Mouse (Mus musculus): ENCODE data around the gene Tmem259.

The Tmem259 gene

GRCm38 (mm10) chr10:79987771-79988505 lies 3.8 kb upstream of the Tmem259 start:
- peak; percentile 44 for DNase-seq (ENCODE audit: low read depth)

GRCm38 (mm10) chr10:79986963-79987362 lies 2.8 kb upstream of the Tmem259 start:
- peak; percentile 96 for DNase-seq (ENCODE audit: low read depth)

- DNase-seq (ENCODE audit: low read depth) = no peak
These were observed 2.2 kb upstream of the Tmem259 start for GRCm38 (mm10) chr10:79986232-79986878.

- peak; percentile 84 for DNase-seq (ENCODE audit: low read depth)
These were observed 1.5 kb upstream of the Tmem259 start for GRCm38 (mm10) chr10:79985334-79986231.

GRCm38 (mm10) chr10:79984871-79985270 lies 741 bp upstream of the Tmem259 start:
- DNase-seq (ENCODE audit: low read depth) = peak; percentile 99

GRCm38 (mm10) chr10:79983670-79984069 lies 460 bp downstream of the Tmem259 start:
- DNase-seq (ENCODE audit: low read depth) = peak; percentile 87

GRCm38 (mm10) chr10:79983205-79983604 lies 925 bp downstream of the Tmem259 start:
- DNase-seq (ENCODE audit: low read depth) = no peak

GRCm38 (mm10) chr10:79979401-79980155 lies 4.6 kb downstream of the Tmem259 start:
- DNase-seq (ENCODE audit: low read depth) = no peak

- DNase-seq (ENCODE audit: low read depth) = no peak
These were observed 6.1 kb downstream of the Tmem259 start for GRCm38 (mm10) chr10:79978061-79978460.

GRCm38 (mm10) chr10:79977324-79977723 lies 6.8 kb downstream of the Tmem259 start:
- DNase-seq (ENCODE audit: low read depth) = no peak

- no peak for DNase-seq (ENCODE audit: low read depth)
These were observed 7.4 kb downstream of the Tmem259 start for GRCm38 (mm10) chr10:79976722-79977107.

- DNase-seq (ENCODE audit: low read depth) = no peak
These were observed 7.9 kb downstream of the Tmem259 start for GRCm38 (mm10) chr10:79976071-79976721.

- no peak for DNase-seq (ENCODE audit: low read depth)
These were observed 9.5 kb downstream of the Tmem259 start for GRCm38 (mm10) chr10:79974668-79975067.

- DNase-seq (ENCODE audit: low read depth) = no peak
These were observed 10.0 kb downstream of the Tmem259 start for GRCm38 (mm10) chr10:79974087-79974486.

GRCm38 (mm10) chr10:79972831-79973230 lies 11.3 kb downstream of the Tmem259 start:
- no peak for DNase-seq (ENCODE audit: low read depth)

GRCm38 (mm10) chr10:79971183-79971497 lies 13.0 kb downstream of the Tmem259 start:
- no peak for DNase-seq (ENCODE audit: low read depth)

- no peak for DNase-seq (ENCODE audit: low read depth)
These were observed 13.5 kb downstream of the Tmem259 start, which contains the start of gene Grin3b for GRCm38 (mm10) chr10:79970415-79971182. Grin3b (plus strand) TSS chr10:79970715.

- DNase-seq (ENCODE audit: low read depth) = no peak
These were observed 15.0 kb downstream of the Tmem259 start for GRCm38 (mm10) chr10:79969124-79969568.

GRCm38 (mm10) chr10:79968181-79968580 lies 15.9 kb downstream of the Tmem259 start:
- no peak for DNase-seq (ENCODE audit: low read depth)

- no peak for DNase-seq (ENCODE audit: low read depth)
These were observed 17.2 kb downstream of the Tmem259 start for GRCm38 (mm10) chr10:79966886-79967400.
